Mouse (Mus musculus) brown adipose tissue, adult 24 weeks (tissue): ENCODE results near the gene Mtcl1. TPM values are rescaled to one million over a fixed set of nuclear protein-coding genes. Genes with fewer than 3 reads are reported as not detected.
"Not testable (repeated sequence)": the region's sequence is repeated elsewhere in the genome, so short reads cannot be mapped to it uniquely, and the experiment has no call there.

Experiments
- H3K27ac ChIP-seq: fragments of 200-500 bp; replicated peaks from 2 replicates; pipeline ENCODE4 v1.5.1; 2012; ENCODE audit warnings: low read depth, mild to moderate bottlenecking, low read length
- H3K4me1 ChIP-seq: fragments of 200-500 bp; 2 replicates; pipeline ENCODE4 v1.6.1; 2012; ENCODE audit warnings: low read length, mixed read lengths; ENCODE audit not compliant: control insufficient read depth, insufficient read depth, insufficient read length
- H3K4me3 ChIP-seq: fragments of 200-500 bp; 2 replicates; pipeline ENCODE4 v1.5.1; 2012; ENCODE audit warnings: low read depth, mild to moderate bottlenecking, low read length, moderate library complexity; ENCODE audit not compliant: insufficient read depth
- polyA plus RNA-seq: library from polyadenylated mRNA; stranded (reverse); fragments of >200 nt; gene quantifications from 2 replicates; pipeline ENCODE4 v1.2.4, GENCODE M21; 2012; ENCODE audit not compliant: missing spikeins, insufficient read depth, insufficient read length

The Mtcl1 gene
- polyA plus RNA-seq, 1 experiment = 0.24 TPM

DNA sequence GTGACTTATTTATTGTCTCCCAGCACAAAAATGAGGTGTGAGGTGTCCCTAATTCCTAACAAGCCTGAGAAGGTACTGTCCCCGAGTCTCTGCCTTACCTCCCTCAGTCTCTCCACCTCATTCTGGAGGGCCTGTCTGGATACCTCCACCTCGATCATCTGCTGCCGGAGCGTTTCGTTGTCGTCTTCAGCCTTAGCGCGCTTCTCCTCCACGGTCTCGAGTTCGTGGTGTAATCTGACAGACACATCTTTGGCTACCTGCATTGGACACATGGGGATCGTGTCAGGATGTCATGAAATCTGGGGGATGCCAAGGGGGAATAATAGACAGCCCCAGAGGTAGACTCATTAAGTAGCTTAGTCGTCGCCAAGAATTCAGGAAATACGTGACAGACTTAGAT is 13.6 kb downstream of the Mtcl1 start:
- Histone ChIP-seq H3K4me3 (no peak overlapping the region), H3K27ac (no peak overlapping the region), H3K4me1 (no peaks in the 10 kb centered on the region)

DNA sequence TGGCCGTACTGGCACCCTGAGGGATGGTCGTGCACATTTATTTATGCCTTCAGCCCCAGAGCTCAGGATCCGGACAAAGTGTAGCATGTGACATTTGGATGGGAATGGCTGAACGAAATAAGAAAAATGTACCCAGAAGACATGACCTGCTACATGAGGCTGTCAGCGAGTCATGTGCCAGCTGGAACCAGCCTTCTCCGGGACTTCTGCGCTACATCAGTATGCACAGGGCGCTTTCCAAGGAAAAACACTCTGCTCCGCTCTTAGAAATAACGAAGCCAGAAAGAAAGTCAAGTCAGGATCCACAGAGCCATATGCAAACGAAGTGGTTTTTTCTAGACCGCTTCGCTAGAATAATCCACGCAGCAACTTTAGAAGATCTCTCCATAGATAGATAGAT is 14.5 kb downstream of the Mtcl1 start:
- no peak overlapping the region for H3K4me3 ChIP-seq
- H3K4me1 ChIP-seq = no peaks in the 10 kb centered on the region
- H3K27ac ChIP-seq = no peak overlapping the region

DNA sequence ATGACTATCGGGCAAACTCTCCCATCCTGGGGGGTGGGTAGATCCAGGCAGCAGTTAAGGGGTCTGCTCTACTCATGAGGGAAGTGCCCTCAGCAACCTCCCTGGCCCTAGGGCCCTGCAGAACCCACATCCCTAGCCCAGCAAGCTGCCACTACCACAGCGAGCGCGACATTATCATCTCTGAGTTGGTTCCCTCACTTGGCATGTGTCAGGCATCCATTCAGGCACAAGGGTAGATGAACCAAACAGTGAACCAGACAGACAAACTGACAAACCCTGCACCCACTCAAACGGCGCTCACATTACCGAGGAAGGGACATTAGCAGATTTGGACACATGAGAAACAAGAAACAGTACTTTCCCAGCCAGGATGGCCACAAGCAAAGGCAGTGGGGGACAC is 15.0 kb downstream of the Mtcl1 start:
- Histone ChIP-seq H3K4me3 (no peak overlapping the region), H3K27ac (no peak overlapping the region), H3K4me1 (no peaks in the 10 kb centered on the region)

DNA sequence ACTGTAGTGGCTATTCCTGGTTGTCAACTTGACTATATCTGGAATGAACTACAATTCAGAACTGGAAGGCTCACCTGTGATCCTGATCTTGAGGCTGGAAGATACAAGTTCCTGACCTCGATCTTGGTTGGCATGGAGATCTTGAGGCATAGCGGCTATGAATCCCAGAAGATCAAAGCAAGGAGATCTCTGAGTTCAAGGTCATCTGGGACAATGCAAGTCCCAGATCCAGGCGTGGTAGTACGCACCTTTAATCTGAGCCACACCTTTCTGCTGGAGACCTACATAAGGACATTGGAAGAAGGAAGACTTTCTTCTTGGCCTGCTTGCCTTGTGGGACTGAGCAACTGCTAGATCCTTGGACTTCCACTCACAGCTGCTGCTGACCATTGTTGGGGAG is 24.9 kb downstream of the Mtcl1 start:
- not testable (repeated sequence) for H3K4me3 ChIP-seq, H3K4me1 ChIP-seq, H3K27ac ChIP-seq

DNA sequence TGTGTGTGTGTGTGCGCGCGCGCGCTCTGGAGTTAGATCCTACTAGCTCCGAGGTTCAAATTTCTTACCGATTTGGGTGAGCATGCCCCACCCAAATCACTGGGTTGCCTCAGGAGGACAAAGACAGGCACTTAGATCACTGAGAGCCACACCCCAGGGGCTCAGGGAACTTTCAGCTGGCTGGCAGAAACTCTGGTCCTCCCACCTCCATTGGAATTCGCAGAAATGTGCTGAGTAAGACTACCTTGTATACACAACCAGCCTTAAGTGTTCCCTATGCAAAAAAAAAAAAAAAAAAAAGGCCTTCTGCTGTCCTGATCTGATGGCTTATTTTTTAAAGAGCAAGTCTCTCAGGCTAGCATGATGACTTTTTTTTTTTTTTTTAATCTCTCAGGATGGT is 30.1 kb downstream of the Mtcl1 start:
- Histone ChIP-seq H3K27ac (no peak overlapping the region), H3K4me1 (no peaks in the 10 kb centered on the region), H3K4me3 (no peak overlapping the region)

DNA sequence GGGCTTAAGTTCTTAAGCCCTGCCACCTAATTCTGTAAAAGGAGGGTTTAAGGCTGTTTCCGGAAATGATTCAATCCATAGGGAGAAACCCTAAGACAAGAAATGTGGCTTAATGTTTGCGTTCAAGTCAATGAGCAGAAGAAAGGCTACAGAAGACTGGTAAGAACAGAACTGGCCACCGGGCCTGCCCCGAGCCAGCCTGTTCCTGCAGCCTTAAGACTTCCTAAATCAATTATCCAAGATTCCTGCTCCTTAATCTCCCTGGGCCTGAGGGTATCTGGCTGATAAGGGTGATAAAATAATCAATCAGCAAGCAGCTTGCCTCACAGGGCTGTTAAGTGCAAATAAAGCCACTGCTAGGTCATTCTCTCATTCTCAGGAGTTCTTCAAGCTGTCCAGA is 31.8 kb downstream of the Mtcl1 start:
- Histone ChIP-seq H3K4me3 (no peak overlapping the region), H3K27ac (no peak overlapping the region), H3K4me1 (no peaks in the 10 kb centered on the region)

DNA sequence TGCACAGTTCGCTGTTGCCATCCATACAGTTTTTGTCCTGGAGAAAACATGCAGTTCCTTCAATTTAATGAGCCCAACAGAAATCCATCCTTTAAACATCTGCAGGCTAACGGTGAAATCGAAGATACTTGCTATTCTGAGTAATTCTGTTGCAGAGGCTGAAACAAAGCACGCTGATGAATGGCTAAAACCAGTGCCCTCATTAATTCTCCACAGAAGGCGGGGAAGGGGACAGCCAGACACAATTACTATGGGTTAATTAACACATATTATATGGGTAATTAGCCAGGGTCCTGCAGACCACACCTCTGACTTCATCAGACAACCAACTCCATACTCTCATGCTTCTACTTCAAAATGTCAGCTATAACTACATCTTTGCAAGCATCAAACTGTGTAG is 32.2 kb downstream of the Mtcl1 start:
- H3K27ac ChIP-seq = no peak overlapping the region
- H3K4me3 ChIP-seq = peak overlapping the region; percentile 58
- H3K4me1 ChIP-seq = no peaks in the 10 kb centered on the region

DNA sequence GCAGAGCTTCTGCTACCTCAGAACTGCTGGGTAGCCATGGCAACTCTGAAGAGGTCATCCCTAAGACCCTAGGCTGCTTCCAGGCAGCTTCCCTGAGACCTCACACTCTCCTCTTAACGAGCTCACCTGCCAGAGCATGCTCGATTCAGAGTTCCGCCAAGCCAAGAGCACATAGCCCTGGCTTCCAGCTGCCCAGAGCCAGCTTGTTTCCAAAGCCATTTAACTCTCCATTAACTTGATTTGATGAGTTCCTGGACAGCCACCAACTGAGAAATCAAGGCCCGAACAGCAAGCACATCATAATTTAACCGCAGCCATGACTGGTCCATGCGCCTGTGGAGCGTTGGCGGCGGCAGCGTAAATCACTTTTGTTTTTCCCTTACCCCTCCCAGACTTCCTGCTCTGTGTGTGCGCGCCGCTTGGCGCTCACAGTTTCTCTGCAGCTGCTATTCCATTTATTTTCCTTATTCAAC is 32.7 kb downstream of the Mtcl1 start:
- H3K4me3 ChIP-seq = peak overlapping the region; percentile 58
- no peak overlapping the region for H3K27ac ChIP-seq
- H3K4me1 ChIP-seq = no peaks in the 10 kb centered on the region

DNA sequence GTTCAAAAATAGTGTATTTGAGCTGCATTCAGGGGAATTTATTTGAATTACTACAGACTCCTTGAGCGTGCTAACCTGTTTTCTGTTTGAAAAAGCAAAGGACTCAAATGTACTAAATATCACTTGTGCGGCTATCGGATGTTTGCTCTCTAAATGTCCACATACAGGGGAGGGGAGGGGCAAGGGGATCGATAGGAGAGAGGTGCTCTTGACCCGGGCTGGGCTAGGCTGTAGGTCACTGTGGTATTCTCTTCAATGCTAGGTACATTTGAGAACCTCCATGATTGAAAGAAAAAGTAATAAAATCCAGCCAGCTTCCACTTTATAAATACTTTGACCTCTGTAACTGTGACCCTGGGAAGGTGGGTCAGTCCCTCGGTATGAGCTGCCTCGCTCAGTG is 33.1 kb downstream of the Mtcl1 start:
- Histone ChIP-seq H3K4me1 (no peaks in the 10 kb centered on the region), H3K27ac (no peak overlapping the region), H3K4me3 (peak overlapping the region; percentile 58)

DNA sequence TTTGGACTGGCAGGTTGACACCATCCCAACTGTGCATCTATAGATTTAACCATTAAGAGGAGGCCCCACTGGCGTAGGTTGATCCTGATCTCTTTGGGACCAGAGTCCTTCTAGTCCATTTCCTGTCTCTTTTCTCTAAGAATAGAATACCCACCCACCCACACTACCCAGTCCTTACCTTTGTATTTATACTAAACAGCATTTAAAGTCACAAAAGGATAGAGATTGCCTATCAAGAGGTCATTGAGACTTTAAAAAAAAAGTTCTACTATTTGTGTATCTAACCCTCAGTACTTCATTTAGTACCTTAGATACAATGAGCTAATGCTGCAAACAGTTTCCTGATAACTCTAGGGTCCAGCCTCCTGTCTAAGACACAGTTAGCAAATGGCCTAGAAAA is 35.2 kb downstream of the Mtcl1 start:
- H3K4me3 ChIP-seq = no peak overlapping the region
- no peak overlapping the region for H3K27ac ChIP-seq
- no peaks in the 10 kb centered on the region for H3K4me1 ChIP-seq

DNA sequence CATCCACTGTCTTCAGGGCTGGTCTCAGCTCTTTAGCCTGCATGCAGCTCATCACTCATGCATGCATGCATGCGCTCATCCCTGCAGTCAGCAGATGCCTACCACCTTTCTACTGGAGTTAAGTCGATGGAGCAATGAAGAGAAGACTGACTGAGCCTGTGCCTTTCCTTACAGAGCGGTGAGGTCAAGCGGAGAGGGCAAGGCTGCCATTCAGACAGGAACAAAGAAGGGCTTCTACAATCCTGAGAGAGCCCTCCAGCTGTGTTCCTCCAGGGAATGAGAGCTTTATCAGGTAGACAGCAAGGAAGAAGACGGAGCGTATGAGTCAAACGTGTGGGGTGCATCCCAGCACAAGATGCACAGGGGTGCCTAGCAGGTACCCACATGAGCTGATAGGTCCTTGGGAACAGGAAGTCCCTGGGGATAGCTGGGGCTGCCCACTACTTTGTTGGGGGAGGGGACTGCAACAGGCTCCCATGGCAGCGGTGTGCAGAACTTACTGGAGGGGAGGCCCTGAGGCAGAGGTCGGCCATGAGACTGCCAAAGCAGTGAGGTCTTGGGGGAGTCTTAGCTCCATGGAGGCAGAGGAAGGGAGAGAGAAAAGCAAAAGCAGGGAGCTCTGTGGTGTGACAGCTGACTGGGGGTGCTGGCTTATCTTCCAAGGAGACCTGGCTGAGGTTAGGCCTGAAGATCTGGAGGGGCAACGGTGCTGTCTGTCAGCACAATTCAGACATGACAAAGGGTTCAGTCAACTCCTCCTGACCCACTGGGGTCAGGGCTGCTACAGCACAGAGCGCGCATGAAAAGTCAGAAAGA is 37.2 kb downstream of the Mtcl1 start:
- Histone ChIP-seq H3K4me3 (no peak overlapping the region), H3K27ac (no peak overlapping the region), H3K4me1 (no peaks in the 10 kb centered on the region)

DNA sequence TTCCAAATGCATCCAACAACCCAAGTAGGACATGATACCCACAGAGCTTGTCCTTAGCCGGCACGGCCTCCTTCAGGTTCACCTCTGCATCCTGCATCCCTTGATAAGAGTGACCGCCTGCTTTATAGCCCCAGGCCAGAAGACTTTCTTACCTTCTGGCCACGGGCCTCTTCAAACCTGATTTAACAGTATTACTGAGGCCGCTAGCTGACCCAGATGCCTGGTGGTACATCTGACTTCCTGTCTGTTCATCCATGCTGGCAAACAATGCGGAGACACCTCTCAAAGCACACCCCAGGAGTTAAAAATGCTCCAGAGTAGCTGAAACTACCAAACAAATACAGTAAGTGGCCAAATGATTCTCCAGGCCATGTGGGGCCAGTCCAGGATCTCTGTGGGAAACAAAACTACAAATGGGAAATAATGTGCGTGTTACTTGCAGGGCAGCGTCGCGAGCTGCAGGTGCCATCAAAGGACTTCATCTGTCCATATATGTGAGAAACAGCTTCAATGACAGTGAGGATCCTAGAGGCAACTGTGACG is 38.6 kb downstream of the Mtcl1 start:
- H3K4me3 ChIP-seq = no peak overlapping the region
- no peaks in the 10 kb centered on the region for H3K4me1 ChIP-seq
- H3K27ac ChIP-seq = no peak overlapping the region

DNA sequence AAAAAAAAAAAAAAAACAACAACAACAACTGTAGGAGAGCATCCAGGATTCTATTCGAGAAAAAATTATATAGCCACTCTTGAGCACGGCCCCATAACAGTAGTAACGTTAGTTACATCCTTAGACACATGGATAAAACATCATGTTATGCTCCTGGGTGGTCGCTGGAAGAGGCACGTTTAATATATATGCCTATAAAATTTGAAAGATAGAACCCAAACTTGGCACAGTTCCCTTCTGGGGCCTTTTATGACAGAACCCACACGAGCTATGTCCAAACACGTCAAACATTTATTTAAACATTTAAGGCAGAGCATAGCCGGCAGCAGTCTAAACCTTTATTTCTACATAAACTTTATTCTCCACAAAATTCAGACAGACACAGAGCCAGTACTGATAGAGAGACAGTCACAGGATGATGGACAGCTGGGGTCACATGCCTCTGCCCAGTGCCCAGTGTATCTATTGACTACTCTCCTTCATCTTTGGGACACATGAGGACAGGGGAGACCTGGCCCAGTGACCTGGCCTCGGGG is 40.4 kb downstream of the Mtcl1 start:
- no peak overlapping the region for H3K27ac ChIP-seq
- H3K4me3 ChIP-seq = no peak overlapping the region
- no peaks in the 10 kb centered on the region for H3K4me1 ChIP-seq

DNA sequence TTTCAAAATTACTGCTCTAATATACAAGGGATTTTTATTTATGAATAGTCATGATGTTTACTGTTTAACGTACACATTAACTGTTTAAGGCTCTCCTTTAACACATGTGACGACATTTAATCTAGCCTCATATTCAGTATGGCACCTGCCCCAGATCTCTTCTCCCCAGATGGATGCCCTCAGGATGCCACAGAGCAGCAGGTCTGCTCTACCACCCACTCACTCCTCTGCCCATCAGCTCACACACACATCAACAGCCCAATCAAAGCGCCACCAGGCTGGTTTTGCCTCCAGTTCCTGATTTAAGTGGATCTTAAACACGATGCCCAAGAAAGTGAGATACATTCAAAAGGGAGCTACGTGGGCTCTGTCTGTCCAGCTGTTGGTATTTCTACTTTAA is 41.1 kb downstream of the Mtcl1 start:
- Histone ChIP-seq H3K27ac (no peak overlapping the region), H3K4me1 (no peaks in the 10 kb centered on the region), H3K4me3 (no peak overlapping the region)

DNA sequence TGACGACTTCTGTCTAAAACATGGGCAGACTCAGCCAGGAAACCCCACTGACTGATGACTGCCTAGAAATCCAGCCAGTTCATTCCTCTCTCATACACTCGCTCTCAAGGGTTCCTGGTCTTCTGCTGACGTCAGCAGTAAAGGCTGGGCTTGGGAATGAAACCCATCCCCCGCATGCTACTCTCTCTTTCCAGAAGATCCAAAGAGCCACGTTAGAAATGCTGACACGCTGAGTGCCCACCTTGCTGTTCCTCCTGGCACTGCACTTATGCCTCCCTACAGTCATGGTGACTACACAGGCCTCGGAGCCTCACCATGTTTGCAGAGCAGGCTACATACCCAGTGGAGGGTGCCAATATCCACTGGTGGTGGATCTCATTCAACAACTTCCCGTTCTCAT is 41.7 kb downstream of the Mtcl1 start:
- H3K4me3 ChIP-seq = no peak overlapping the region
- no peak overlapping the region for H3K27ac ChIP-seq
- H3K4me1 ChIP-seq = peaks cover 4% of the 10 kb centered on the region; the same call in 1 of the 2 replicates

DNA sequence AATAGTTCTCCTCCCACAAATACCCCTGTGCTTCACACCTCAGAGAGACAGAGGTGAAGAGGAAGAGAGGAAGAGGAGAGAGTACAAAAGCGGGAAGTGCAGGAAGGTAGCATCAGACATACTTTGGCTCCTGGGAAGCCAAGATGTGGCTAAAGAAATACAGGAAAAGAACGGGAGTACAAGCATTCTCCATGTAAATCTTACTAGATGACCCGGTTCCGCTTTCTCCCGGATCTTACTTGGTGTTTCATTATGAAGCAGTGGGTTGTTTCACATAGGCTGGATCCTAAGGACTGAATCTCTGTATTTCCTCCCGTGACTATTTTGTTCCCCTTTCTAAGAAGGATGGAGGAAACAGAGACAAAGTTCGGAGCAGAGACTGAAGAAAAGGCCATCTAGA is 43.9 kb downstream of the Mtcl1 start:
- H3K27ac ChIP-seq = no peak overlapping the region

More for the DNA sequence above, 43.9 kb downstream of the Mtcl1 start:
- H3K4me3 ChIP-seq = no peak overlapping the region
- H3K4me1 ChIP-seq = peaks cover 6% of the 10 kb centered on the region; the same call in 1 of the 2 replicates
